Mouse (Mus musculus): ENCODE data around the gene Golga7b.
A peak's percentile ranks its signal among the peaks of the same experiment; 100 is the strongest.

The Golga7b gene

DNA sequence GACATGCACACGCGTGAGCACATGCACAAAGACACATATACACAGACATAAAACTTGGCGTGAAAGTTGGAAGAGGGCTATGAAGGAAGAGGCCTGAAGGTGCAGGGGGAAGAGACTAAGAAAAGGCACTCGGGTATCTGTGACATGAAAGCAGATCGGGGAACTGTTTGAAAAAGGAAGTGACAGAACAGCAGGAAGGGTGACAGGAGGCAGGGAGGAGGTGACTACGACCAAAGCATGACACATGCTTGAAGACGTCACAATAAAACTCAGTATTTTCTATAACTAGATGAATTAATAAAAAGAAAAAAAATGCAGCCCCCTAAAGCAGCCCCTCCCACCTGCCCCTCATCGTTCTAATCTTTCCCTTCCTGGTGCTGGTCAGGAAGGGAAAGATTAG lies 58.4 kb downstream of the Golga7b start:
- DNase-seq, result no peak

DNA sequence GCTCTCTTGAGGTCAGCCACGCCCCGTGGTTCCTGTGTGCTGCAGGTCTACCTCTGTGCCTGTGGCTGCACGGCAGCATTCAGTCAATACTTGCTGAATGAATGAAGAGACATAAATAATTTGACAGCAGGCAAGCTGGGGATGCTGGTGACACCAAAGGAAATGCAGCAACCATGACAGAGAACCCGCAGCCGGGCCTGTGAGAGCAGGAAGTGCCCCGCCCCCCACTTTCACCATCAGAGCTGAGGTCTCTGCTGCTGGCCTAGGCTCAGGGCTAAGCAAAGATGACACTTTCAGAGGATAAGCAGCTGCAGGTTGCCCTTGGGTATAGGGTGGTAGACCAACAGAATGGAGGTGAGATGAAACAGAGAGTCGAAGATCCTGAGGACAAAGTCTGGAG lies 58.8 kb downstream of the Golga7b start:
- DNase-seq, result no peak

DNA sequence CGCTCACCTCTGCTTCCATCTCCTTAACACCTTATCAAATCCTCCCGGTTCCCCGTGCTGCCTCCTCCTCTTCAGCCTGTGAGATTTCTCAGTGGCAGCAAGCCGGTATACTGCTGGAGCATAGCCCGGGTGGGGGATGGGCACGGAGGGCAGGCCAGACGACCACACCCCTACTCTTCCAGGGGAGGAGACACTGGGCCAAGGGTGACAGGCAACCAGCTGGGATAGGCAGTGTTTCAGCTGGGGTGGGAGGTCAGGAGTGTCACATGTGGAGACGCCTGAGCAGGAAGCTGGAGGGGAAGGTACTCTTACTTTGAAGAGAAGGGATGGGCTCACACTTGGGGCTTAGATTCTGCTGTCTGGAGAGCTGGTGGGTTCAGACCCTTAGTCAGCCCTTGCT lies 59.6 kb downstream of the Golga7b start:
- no peak for DNase-seq

DNA sequence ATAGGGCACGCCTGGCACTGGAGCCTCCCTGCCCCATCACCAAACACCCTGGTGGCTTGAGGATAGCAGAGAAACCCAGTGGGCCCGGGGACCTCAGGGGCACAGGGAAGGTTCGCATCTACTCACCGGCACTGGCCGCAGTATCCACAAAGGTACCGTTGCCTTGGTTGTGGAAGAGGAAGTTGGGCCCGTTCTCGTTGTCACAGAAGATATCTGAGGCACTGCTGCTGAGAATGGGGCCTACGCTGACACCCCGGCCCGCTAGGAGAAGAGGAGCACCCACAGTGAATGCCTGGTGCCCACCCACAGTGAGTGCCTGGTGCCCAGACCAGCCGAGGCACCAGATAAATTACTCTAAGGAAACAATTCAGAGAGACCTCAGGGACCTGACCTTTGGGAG lies 61.6 kb downstream of the Golga7b start:
- DNase-seq, result no peak

DNA sequence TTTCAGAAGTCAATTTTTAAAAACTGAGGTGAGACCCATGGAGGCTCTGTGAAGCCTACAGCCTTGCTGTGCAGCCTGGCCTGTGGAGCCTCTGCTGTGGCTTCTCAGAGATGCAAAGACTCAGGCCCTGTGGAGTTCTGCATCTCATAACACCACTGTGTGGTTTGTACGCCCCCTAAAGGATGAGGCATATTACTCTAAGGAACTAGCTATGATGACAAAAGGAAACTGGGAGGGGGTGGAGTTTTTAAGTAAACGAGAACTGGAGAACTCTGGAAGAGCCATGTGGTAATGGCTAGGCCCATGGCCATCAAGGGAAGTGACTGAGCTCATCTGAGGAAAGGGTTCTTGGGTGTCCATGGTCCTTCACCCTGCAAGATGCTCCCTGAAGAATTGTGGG lies 64.0 kb downstream of the Golga7b start:
- DNase-seq, result no peak

DNA sequence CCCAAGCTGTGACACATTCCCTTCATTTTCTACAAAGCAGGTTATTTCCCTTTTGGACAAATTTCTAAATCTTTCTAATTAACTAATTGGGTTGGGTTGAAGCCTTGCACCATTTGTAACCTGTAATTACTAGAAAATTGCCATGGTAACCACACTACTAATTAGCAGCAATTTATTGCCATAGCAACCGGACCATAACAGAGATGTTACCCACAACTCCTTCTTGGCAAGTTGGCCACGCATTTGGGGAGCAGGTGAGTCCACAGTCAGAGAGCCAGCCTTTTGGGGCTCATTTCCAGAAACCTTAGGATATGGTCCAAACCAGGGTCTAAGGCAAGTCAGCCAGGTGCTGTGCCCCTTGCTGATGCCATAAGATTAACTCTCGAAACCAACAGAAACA lies 64.8 kb downstream of the Golga7b start:
- DNase-seq, result no peak

DNA sequence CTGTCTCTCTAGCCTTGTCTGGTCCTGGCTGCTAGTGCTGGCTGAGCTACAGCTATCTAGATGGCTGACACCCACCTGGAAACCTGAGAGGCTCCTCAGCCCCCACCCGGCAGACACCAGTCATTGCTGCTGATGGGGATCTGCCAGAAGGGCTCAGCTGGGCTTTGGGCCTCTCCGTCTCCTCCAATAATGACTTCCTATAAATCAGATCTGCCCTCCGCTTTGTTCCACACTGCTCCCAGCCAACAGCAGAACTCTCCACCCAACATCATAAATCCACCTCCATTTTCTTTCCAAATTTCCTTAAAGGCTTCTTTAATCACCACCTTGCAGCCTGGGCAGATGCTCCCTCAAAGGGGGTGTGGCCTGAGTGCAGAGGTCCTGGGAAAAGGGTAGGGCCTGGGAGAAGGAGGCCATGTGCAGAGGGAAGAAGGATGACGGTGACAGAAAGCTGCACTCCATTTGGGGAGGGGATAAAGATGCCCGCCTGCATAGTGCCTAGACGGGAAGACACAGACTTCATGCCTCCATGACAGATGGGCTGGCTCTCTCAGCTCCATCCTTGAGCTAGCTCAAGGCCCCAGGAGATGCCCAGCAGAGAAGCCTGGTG lies 67.8 kb downstream of the Golga7b start:
- no peak for DNase-seq

DNA sequence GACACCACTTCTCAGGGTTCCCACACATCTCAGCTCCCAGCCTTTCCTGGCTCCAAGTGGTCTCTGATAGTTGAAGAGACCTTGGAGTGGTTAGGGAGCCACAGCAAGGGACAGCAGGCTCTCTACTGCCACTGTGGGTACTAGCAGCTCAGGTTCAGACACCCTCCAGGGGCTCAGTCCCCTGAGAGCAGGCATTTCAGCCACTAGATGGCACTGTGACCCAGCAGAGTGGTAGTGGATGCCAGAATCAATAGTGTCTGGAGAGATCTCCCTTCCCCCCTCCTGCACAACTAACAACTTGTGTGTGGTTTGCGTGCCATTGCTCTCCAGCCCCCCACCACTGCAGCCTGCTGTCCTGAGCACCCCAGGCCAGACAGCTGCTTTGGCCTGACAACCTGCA lies 68.5 kb downstream of the Golga7b start:
- peak; percentile 54 for DNase-seq

DNA sequence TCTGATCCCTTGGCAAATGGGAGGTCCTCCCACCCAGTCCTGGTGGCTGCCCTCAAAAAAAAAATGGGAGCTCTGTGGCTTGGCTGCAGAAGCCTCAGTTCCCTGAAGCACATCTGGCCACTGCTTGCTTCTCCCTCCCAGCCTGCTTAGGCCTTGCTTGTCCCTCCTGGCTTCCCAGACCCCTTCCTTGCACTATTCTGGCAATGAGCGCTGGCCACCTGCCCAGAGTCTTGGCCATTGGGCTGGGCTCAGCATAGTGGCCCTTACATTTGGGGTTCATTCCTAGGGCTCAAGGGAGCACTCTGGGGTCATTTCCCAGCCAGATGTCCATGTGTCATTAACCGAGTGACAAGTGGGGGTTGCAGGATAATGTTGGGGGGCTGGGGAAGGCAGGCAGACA lies 69.2 kb downstream of the Golga7b start:
- DNase-seq, result no peak

DNA sequence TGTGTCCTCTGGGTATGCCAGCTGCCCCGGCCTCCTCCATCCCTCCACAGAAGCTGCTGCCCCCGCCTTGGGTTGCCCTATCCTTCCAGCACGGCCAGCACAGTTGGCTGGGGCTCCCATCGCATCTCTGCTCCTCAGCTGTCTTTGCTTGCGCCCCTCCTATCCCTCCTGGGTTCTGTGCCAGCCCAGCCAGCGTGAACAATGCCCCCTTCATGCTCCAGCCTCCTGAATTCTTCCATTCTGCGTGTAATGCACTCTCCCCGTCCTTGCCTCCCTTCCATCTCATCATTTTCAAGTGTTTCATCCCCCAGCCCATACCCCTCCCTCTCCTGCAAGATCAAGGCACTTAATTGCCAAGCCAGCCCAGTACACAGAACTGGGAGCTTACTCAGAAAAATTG lies 69.6 kb downstream of the Golga7b start:
- no peak for DNase-seq

DNA sequence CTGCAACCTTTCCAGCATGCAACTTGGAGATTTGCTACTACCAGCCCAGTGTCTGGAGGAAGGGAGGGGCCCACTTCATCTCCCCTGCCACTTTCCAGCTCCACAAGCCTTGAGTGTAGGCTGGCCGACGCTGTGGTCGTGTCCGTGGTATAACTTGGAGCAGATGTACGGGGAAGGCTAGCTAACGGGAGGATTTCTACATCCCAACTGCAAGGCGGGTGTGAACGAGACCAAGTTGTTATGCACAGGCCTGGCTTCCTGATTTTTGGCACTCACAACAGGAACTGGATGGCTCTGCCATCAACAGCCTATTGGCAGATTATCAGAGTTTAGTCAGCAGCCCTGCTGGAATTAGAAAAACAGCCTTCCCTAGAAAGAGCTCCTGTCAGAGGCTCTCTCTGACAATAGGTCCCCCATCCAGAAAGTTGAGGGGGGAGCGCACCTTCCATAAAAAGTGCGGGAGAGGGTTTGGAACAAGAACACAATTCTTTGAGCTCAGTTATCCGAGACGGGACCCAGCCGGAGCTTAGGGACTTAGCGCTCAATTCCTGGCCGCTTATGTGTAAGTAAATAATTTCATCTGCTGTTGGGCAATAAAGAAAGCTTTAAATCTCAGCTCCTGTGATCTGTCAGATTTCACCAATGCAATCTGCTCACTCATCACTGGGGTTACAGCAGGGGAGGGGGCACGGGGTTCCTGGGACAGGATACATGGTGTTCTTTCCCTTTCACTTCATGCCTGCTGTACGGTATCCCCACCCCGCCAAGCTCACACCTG lies 70.5 kb downstream of the Golga7b start:
- no peak for DNase-seq
